Mouse (Mus musculus): ENCODE measurements at regions not wholly inside any gene's neighbourhood (a gene's known extent, or its start where the extent isn't known, plus 50 kb on each side); places are given as distances from the start of the nearest gene placed in this dataset.

DNA sequence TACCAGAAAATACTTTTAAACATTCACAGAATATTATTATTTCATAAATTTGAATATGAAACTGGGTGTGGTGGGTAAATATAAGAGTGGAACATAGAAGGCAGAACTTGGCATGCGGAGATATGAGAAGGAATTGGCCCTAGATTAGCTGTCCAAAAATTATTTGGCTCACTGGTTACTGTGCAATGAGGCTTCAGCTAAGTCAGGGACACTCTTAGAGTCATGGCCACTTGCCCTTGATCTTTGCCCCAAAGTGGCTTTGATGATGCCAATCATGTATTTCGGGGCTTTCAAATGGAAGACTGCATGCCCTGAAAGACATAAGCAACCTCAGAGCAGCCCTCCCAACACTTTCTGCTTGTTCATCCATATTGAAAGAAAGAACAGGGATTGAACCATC, 76.9 kb downstream of the Pxdc1 start:
- no peak for DNase-seq (ENCODE audit: low spot score in 2 of 2)

DNA sequence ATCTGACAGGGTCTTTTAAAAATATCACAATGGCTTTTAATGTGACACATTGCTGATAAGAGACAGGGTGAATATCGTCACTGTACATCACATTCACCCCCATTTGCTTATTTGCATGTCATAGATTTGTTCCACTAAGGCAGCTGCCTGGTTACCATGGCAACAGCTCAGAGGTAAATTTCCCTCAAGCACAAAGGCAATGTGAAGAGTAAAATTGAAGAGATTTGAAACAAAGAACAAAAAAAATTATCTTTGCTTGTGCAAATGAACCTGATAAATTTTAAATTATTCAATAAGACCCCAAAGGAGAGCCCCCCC, 77.3 kb downstream of the Pxdc1 start:
- peak; percentile 62 to 70 for DNase-seq (ENCODE audit: low spot score in 2 of 2)

DNA sequence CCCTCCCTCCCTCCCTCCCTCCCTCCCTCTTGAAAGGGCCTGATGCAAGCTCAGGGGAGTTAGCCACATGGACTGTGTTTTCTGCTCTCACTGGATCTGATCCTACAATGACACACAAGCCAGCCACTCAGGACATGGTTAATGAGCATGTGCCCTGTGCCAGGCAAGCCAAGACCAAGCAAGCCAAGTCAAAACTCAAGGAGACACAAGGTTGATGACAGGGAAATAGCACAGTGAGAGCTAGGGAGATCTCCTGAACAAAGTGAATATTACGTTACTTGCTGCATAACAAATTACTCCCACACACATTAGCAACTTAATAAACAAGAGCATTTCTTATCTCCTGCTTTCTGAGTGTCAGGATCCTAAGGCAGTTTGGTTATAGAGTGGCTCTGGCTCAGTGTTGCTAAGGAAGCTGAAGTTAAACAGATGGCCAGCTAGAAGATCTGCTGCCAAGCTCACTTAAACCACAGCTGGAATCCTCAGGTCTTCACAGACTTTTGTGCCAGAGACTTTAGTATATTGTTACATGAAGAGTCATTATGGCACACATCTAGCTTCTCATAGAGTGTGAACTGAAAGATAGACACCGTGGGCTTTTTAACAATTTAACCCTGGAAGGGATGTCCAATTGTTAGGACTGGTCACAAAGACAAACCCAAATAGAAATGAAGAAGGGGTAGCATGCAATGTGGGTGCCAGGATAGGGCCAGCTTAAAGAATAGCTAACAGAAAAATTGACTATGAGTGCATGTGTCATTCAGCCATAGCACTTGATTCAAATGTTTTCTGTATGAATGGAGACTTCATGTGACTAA, 77.9 kb downstream of the Pxdc1 start:
- peak; percentile 10 to 17 for DNase-seq (ENCODE audit: low spot score in 2 of 2)

DNA sequence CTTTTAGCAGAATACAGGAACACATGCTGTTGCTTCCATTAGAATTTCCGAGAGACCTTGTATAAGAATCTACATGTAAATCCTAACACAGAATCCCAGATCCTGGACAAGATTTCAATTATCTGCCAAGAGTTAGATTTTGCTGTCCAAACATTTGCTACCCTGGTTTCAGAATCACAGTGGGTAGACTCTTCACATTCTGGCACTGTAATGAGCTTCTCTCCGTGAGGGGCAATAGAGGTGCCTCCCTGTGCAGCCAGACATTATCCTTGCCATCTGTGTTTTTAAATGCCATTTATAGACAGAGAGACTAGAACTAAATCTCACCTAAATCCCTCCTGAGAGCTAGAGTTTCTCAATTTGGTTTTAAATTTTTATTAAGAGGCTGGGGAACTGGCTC, 84.0 kb downstream of the Pxdc1 start:
- no peak for DNase-seq (ENCODE audit: low spot score in 2 of 2)

DNA sequence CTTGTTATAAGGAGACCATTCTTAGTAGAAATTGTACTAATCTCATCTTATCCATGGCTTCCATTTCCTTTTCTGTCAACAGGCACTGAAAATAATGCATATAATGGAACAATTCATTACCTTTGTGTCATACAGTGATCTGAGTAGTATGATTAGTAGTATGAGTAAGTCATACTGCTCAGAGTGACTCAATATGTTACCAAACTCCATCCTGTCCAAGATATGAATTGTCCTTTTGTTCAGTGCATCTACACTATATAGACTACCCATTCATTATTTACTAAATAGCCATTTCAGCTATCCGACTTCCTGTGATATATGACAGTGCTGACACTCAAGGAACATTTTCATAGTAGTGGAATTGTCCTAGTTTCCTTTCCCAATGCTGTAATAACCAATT, 86.6 kb downstream of the Pxdc1 start:
- DNase-seq (ENCODE audit: low spot score in 2 of 2): no peak

DNA sequence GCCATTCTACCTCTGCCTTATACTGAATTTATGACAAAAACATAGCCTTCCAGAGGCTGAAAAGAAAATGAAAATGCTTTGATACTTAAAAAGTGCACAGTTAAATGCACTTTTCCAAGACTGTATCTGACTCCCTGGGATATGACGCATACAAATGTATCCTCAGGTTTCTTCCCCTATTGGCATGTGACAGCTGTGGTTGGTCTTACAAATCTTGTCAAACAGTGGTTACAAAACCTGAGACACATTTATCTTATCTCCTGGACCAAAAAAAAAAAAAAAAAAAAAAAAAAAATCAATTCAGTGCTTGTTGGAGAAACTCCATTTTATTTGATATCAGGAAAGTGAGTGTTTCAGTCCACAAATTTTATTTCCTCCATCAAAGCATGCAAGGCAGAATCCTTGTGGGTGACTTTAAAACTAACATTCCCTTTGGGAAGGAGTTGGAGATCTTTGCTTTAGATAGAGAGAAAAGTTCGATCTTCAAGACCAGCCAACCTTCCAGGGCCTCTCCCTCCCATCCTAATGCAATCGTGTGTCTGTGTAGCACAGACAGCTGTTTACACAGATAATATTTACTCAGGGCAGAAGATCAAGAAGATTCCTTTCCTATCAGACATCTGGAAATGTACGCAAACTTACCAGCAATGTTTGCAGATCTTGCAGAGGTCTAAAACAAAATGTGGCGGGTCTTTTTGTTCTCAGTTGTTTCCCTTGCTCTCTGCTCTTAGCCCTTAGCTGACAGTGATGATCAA, 103.0 kb downstream of the Pxdc1 start:
- no peak for DNase-seq (ENCODE audit: low spot score in 2 of 2)

DNA sequence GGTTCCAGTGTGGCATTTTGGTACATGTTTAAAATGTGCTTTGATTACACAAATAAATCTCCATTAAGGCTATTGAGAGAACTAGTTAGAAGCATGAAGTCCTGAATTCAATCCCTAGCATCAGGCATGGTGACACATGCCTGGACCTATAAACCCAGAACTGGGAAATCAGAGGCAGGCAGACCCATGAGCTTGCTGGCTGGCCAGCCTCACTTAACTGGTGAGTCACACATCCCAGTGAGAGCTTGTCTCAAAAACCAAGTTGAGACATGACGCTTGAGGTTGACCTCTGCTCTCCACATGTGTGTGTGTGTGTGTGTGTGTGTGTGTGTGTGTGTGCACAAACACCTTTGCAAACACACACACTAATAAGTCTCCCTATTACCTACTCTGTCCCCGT, 112.6 kb downstream of the Pxdc1 start:
- no peak for DNase-seq (ENCODE audit: low spot score in 2 of 2)

DNA sequence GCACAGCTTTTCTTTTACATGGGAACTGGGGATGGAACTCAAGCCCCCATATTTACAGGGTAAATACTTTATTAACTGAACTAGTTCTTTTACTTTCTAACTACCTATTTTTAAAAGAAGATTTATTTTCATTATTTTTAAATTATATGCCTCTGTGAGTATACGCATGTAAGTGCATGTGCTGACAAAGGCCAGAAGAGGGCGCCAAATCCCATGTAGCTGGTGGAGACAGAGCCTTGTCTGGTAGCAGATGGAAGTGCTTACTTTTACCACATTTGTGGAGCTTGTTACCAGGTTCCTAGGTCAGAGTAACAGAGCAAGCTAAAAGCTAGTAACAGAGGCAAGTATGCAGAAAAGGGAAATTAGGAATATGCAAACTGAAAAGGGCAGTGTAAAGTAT, 119.4 kb downstream of the Pxdc1 start:
- DNase-seq (ENCODE audit: low spot score in 2 of 2): no peak

DNA sequence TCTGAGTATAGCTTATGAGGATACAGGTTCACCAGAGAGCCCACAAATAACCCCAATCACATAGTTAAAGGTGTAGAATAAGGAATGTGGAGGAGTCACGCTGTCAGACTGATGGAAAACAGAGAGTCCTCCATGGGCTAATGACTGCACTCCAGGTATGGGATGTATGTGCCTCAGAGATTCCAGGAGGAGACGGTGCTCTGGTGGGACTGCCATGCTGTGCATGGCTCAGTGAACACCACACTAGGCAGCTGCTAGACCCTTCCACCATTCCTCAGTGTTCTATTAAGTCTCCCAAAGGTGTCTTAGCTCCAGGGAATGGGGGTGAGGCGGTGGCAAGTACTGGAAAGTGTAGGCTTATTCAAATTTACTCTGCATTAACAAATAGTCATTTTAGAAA, 142.0 kb downstream of the Pxdc1 start:
- no peak for DNase-seq (ENCODE audit: low spot score in 2 of 2)

DNA sequence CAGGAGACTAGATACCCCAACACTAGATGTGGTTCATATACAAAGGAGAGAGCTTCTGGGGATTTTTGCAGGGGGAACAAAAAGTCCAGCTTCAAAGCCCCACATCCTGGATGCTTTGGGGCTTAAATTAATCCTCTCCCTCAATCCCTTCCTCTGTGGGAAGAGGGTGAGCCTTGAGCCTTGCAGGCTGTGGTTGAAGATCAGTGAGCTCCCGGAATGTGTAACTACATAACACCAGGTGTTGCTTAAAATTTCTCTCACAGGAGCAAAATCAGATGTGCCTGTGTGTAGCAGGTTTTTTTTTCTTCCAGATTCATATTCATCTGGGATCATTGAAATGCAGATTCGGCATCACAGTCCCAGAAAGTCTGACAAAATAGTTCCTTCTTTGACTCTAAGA, 146.1 kb downstream of the Pxdc1 start:
- no peak for DNase-seq (ENCODE audit: low spot score in 2 of 2)

DNA sequence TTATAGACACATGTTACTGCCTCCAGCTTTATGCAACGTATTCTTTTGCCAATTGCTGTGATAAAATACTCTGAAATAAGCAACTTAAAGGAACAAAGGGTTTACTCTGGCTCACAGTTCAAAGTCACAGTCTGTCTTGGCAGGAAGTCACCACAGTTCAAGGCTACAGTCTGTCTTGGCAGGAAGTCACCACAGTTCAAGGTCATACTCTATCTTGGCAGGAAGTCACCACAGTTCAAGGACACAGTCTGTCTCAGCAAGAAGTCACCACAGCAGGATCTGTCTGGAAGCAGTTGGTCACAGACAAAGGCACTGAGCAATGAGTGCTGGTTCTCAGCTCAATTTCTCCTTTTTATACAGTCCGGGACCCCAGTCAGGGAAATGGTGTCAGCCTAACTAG, 147.4 kb downstream of the Pxdc1 start:
- no peak for DNase-seq (ENCODE audit: low spot score in 2 of 2)

DNA sequence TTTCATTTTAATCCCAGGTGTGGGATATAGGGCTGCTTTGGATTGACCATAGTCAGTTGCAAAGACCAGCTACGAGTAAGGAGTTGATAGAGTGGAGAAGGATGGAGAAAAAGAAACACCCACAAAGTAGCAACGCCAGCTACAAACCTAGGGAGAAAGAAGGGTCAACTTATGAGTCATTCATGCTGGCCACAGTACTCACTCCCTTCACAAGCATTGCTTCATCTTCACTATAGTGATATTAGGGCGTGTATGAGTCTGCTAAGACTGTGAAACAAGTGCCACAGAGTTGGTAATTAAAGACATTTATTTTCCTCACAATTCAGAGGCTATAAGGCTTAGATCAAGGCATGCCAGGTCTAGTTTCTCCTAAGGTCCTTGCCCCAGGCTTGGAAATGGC, 148.4 kb downstream of the Pxdc1 start:
- DNase-seq (ENCODE audit: low spot score in 2 of 2): no peak

DNA sequence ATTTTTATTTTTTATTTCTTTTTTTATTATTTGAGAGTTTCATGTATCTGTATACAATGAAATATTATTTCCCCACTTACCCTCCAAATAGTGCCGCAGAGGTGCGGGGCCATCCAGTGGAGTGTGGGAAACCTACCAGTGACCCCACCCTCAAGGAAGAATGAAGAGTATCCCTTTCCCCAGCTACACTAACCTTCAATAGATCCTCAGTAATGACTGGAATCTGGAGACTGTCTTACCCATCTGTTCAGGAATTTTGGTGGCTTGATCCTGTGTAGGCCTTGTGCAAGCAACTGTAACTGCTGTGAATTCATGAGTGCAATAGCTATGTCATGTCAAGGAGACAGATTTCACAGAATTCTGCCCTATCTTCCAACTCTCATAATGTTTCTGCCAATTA, 153.9 kb upstream of the Slc22a23 start:
- DNase-seq (ENCODE audit: low spot score in 2 of 2): no peak

DNA sequence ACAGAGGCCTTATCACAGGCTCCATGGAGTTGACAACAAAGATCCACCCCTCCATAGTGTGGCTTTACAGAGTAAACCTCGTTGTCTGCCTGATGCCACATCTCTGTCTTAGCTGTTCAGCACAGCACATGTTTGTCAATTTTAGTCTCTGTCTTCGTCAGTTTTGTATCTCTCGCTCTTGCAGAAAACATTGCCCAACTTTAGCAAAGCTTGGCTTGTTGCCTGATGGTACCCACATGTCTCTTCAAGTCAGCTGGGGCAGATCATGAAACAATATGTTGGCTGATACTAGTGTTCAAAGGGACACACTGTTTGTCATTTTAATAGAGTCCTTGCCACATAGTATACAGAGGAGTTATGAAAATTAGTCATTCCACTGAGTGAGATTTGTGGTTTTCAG, 152.7 kb upstream of the Slc22a23 start:
- DNase-seq (ENCODE audit: low spot score in 2 of 2): no peak

DNA sequence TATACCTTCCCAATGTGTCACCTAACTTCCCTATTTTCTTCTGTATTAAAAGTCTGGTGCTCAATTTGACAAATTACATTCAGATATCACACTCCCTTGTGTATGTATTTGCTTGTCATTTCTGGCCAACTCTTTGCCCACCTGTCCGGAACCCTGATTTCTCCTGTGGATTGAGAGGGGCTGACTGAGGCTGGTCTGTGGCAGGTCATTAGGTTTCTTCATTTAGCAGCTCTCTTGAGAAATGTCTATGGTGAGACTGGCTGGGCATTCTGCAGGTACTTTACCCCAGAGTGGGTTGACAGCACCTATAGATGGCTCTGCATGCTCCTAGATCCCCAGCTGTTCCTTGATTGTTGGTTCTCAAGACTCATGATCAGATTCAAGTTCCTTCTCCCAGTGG, 139.8 kb upstream of the Slc22a23 start:
- DNase-seq (ENCODE audit: low spot score in 2 of 2): no peak

DNA sequence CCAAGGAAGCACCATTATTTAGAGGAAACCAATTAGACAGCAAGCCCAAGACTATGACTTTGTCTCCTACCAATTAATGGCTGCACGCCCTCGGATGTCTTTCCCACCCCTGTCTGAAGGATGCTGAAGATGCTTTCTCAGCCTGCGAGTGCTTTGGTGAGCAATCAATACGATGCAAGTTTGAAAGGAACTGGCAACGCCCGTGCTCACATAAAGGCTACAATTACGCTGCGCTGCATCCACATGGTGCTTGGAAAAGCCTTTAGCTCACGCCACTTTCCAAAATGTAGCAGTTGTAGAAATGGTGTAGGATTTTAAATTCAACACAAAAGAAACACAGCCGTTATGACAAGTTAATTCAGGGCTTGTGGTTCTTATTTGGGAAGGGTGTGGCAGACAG, 136.5 kb upstream of the Slc22a23 start:
- DNase-seq (ENCODE audit: low spot score in 2 of 2): peak in 1 of 2 experiments; percentile 7

DNA sequence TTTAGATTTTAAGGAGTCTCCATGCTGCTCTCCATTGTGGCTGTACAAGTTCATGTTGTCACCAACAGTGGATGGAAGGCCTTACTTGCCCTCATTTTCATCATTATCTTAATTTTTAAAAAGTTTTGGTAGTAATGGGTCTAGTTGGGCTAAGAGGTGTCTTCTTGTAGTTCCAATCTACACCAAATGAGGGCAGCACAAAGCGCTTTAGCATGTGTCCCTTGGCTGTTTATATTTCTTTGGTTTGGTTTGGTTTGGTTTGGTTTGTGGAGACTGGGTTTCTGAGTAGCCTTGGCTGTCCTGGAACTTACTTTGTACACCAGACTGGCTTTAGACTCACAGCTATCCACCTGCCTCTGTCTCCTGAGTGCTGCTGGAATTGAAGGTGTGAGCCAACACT, 125.4 kb upstream of the Slc22a23 start:
- no peak for DNase-seq (ENCODE audit: low spot score in 2 of 2)

DNA sequence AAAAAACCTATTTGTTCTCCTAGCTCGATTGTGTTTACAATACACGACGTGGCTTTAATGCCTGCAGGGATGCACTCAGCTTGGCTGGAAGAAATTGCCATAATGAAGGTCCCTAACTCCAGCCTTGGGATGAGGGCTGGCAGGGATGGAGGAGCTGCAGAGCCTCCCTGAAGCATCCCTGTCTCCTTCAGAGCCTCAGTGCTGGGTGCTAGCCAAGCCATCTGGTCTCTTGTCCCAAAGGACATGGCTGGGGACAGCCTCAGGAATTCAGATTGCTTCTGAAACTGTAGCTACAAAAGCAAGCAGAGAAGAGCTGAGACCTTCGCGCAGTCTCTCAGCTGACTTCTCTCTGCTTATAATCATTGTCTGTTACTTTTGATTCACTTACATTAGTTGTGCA, 124.6 kb upstream of the Slc22a23 start:
- DNase-seq (ENCODE audit: low spot score in 2 of 2): no peak

DNA sequence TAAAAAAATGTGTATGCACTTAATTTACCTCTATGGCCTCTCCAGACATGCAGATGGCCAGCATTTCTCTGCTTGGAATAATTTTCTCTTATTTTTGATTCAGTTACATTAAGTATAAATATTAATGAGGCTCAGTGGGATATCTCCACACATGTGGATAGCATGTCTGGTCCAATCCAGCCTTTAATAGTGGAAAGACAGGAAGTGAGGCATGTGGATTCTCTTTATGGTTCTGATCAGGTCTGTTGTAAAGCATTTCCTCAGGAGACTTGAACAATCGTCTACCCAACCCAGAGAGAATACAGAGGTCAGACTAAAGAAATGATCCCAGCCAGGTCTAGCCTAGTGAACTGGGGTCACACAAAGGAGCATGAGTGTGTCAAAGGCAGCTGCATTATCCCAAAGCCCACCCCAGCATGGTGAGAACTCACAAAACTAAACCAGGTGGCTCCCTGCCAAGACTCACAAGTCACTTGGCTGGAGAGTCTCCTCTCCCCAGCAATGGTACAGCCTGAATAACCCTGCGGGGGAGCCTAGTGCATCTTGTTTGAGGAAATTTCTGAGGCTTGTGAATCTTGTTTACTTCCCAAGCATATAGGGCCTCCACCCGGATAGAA, 123.3 kb upstream of the Slc22a23 start:
- DNase-seq (ENCODE audit: low spot score in 2 of 2): no peak

DNA sequence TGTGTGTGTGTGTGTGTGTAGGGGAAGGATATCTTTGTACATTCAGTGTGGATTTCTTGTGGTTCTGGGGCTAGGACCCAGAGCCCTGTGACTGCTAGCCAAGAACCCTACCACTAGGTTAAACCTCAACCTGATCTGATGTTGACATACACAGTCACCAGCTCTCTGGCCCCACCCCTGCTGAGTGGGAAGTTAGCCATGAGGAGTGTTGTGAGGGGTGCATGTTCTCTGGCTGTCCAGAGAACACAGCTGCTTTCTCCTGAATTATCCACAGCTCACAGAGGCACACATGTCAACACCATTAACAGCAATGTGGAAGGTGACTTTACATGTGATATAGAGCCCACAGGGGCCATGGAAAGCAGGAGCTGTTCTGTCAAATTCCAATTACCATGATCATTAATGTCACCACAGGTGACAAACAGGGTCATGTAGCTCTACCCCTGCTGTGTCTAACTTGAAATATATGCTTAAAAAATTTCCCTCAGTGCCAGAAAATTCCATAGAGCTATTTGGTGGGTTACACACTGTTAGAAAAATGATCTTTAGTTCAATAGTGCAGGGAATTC, 121.0 kb upstream of the Slc22a23 start:
- no peak for DNase-seq (ENCODE audit: low spot score in 2 of 2)

DNA sequence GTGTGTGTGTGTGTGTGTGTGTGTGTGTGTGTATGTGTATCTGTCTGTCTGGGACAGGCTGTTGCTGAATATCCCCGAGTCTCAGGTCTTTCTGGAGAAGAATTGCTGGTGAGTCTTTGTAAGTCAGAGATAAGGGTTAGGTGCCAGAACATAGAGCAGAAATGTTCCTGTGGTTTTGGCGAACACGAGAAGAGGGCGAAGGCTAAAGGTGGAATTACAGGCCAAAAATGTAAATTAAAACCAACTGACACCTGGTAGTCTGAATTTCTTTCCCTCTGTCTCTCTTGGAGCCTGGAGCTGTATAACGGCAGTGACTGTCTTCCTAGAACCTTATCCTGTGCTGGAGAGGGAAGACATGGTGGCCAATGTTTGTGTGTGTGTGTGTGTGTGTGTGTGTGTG, 120.5 kb upstream of the Slc22a23 start:
- DNase-seq (ENCODE audit: low spot score in 2 of 2): no peak

DNA sequence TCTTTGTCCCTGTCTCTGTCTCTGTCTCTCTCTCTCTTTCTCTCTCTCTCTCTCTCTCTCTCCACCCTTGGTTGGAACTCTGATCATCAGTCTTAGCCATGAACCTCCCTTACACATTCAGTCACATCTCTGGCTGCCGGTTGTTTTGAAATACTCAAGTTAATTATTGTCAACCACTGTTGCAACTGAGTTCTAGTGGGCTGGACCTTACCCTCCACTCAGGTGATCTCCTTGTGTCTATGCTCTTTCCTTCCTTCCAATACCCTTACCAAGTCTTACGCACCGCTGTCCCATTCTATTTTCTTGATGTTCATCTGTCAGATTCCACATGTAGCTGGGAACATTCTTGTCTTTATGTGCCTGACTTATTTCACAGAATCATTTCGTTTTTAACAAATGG, 119.2 kb upstream of the Slc22a23 start:
- no peak for DNase-seq (ENCODE audit: low spot score in 2 of 2)
